Mouse (Mus musculus): ENCODE data around the gene Alkal2. TPM values are rescaled to one million over a fixed set of nuclear protein-coding genes. Genes with fewer than 3 reads are reported as not detected.

Gene Alkal2
- polyA plus RNA-seq, 1 experiment from 2014 or later: 1.1 TPM

DNA sequence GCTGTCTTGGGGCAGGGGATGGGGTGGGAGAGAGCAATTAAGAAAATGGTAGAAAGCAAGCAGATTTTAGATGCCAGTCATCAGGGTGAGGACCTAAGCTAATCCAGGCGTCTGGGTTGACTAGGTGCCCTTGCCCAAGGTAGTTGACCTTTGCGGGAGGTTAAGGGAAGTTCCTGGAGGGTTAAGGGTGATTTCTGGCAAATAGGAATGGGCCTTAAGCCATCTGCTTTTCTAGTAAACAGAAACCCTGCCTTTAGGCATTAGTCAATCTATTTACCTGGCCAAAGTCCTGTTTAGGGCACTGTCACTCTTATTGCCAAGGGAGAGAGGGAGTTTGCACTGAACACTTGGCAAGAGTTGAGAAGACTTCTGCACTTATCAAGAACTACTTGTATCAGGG lies 52.8 kb downstream of the Alkal2 start:
- Histone ChIP-seq H3K36me3 (replicated peaks) (0 out of 2 replicates have a peak, but pooled peaks cover 3% of the 10 kb centered on the region), H3K4me3 (replicated peaks) (no peak overlapping the region), H3K4me2 (no peak overlapping the region), H3K9me3 (no peaks in the 10 kb centered on the region), H3K27me3 (no peaks in the 10 kb centered on the region), H3K4me1 (no peaks in the 10 kb centered on the region), H3K9ac (no peak overlapping the region), H3K27ac (no peak overlapping the region)
- no peak for ATAC-seq (ENCODE audit: low FRiP score)
- 79% methylated on average over 2 of the region's 2 CpGs for WGBS

Other genes starting within 250 kb of the Alkal2 start
- gene Acp1, start 27.3 kb downstream of the Alkal2 start, polyA plus RNA-seq (2016; fragmentation: Nextera tagmentation; extraction: Ambion mirVana): 162 and 169 TPM in 2 replicates
- 23.6 and 24.0 TPM in 2 replicates for gene Sh3yl1, start 27.3 kb downstream of the Alkal2 start, polyA plus RNA-seq (2016; fragmentation: Nextera tagmentation; extraction: Ambion mirVana)
- gene Fam110c, start 189.5 kb downstream of the Alkal2 start, polyA plus RNA-seq (2016; fragmentation: Nextera tagmentation; extraction: Ambion mirVana): 0.08 and 0.18 TPM in 2 replicates